Mouse (Mus musculus): Measurements from ENCODE around the gene Kcnq1. TPM values are rescaled to one million over a fixed set of nuclear protein-coding genes. Genes with fewer than 3 reads are reported as not detected.

Kcnq1 gene
- polyA plus RNA-seq (2012; rRNA removed): 26.7 and 28.2 TPM in 2 replicates

- H3K4me3 ChIP-seq (replicated peaks; ENCODE audit: extremely low read depth, low read depth, low read length): peak within 1 kb of the TSS; percentile 58
- WGBS: 81% methylated on average over 4 of the region's 4 CpGs
- peaks cover 23% of the 10 kb centered on the region for H3K4me1 ChIP-seq (ENCODE audit: control insufficient read depth, insufficient read depth, low read length)
- DNase-seq: no peak
- TF ChIP-seq CTCF (IDR thresholded peaks at IDR 0.05; ENCODE audit: insufficient read depth, low read length) (no peak), POLR2A (IDR thresholded peaks at IDR 0.05; ENCODE audit: borderline replicate concordance, extremely low read depth, low read depth, low read length) (no peak)
Observed at GRCm38 (mm10) chr7:143106062-143106461, at the start of gene Kcnq1. Gene Kcnq1 (plus strand): TSS chr7:143106362.

- Histone ChIP-seq H3K4me3 (replicated peaks; ENCODE audit: extremely low read depth, low read depth, low read length) (no peak overlapping the region), H3K4me1 (ENCODE audit: control insufficient read depth, insufficient read depth, low read length) (peaks cover 38% of the 10 kb centered on the region)
- DNase-seq: no peak
- 65% methylated on average over 5 of the region's 5 CpGs for WGBS
- TF ChIP-seq POLR2A (IDR thresholded peaks at IDR 0.05; ENCODE audit: borderline replicate concordance, extremely low read depth, low read depth, low read length): no peak
- TF ChIP-seq CTCF (IDR thresholded peaks at IDR 0.05; ENCODE audit: insufficient read depth, low read length): no peak
Observed at GRCm38 (mm10) chr7:143057023-143057422, 49.1 kb upstream of the Kcnq1 start.

- Histone ChIP-seq H3K4me3 (replicated peaks; ENCODE audit: extremely low read depth, low read depth, low read length) (no peak overlapping the region), H3K4me1 (ENCODE audit: control insufficient read depth, insufficient read depth, low read length) (peaks cover 38% of the 10 kb centered on the region)
- DNase-seq: no peak
- 49% methylated on average over 9 of the region's 9 CpGs for WGBS
- TF ChIP-seq POLR2A (IDR thresholded peaks at IDR 0.05; ENCODE audit: borderline replicate concordance, extremely low read depth, low read depth, low read length) (no peak), CTCF (IDR thresholded peaks at IDR 0.05; ENCODE audit: insufficient read depth, low read length) (no peak)
Observed at GRCm38 (mm10) chr7:143057667-143058220, 48.4 kb upstream of the Kcnq1 start.

- WGBS: 30% methylated on average over 5 of the region's 5 CpGs
- DNase-seq: no peak
- no peak overlapping the region for H3K4me3 ChIP-seq (replicated peaks; ENCODE audit: extremely low read depth, low read depth, low read length)
- TF ChIP-seq POLR2A (IDR thresholded peaks at IDR 0.05; ENCODE audit: borderline replicate concordance, extremely low read depth, low read depth, low read length) (no peak), CTCF (IDR thresholded peaks at IDR 0.05; ENCODE audit: insufficient read depth, low read length) (no peak)
- peaks cover 38% of the 10 kb centered on the region for H3K4me1 ChIP-seq (ENCODE audit: control insufficient read depth, insufficient read depth, low read length)
Observed at GRCm38 (mm10) chr7:143058221-143058697, 47.9 kb upstream of the Kcnq1 start.

GRCm38 (mm10) chr7:143059202-143059870 is 46.8 kb upstream of the Kcnq1 start:
- H3K4me3 ChIP-seq (replicated peaks; ENCODE audit: extremely low read depth, low read depth, low read length): no peak overlapping the region
- peaks cover 33% of the 10 kb centered on the region for H3K4me1 ChIP-seq (ENCODE audit: control insufficient read depth, insufficient read depth, low read length)
- no peak for DNase-seq
- TF ChIP-seq CTCF (IDR thresholded peaks at IDR 0.05; ENCODE audit: insufficient read depth, low read length) (no peak), POLR2A (IDR thresholded peaks at IDR 0.05; ENCODE audit: borderline replicate concordance, extremely low read depth, low read depth, low read length) (no peak)
- 20% methylated on average over 5 of the region's 5 CpGs for whole genome bisulfite sequencing

- DNase-seq: no peak
- WGBS: 40% methylated on average over 2 of the region's 2 CpGs
- Histone ChIP-seq H3K4me1 (ENCODE audit: control insufficient read depth, insufficient read depth, low read length) (peaks cover 17% of the 10 kb centered on the region), H3K4me3 (replicated peaks; ENCODE audit: extremely low read depth, low read depth, low read length) (no peak overlapping the region)
- TF ChIP-seq POLR2A (IDR thresholded peaks at IDR 0.05; ENCODE audit: borderline replicate concordance, extremely low read depth, low read depth, low read length) (no peak), CTCF (IDR thresholded peaks at IDR 0.05; ENCODE audit: insufficient read depth, low read length) (no peak)
Observed at GRCm38 (mm10) chr7:143062704-143063103, 43.5 kb upstream of the Kcnq1 start.

- peaks cover 6% of the 10 kb centered on the region for H3K4me1 ChIP-seq (ENCODE audit: control insufficient read depth, insufficient read depth, low read length)
- TF ChIP-seq POLR2A (IDR thresholded peaks at IDR 0.05; ENCODE audit: borderline replicate concordance, extremely low read depth, low read depth, low read length): no peak
- TF ChIP-seq CTCF (IDR thresholded peaks at IDR 0.05; ENCODE audit: insufficient read depth, low read length): no peak
- DNase-seq: no peak
- H3K4me3 ChIP-seq (replicated peaks; ENCODE audit: extremely low read depth, low read depth, low read length): no peak overlapping the region
- WGBS: 75% methylated on average over 6 of the region's 6 CpGs
Observed at GRCm38 (mm10) chr7:143064226-143064625, 41.9 kb upstream of the Kcnq1 start.

- DNase-seq: no peak
- H3K4me3 ChIP-seq (replicated peaks; ENCODE audit: extremely low read depth, low read depth, low read length): no peak overlapping the region
- peaks cover 11% of the 10 kb centered on the region for H3K4me1 ChIP-seq (ENCODE audit: control insufficient read depth, insufficient read depth, low read length)
- WGBS: 95% methylated on average over 2 of the region's 2 CpGs
- TF ChIP-seq POLR2A (IDR thresholded peaks at IDR 0.05; ENCODE audit: borderline replicate concordance, extremely low read depth, low read depth, low read length): no peak
- TF ChIP-seq CTCF (IDR thresholded peaks at IDR 0.05; ENCODE audit: insufficient read depth, low read length): no peak
Observed at GRCm38 (mm10) chr7:143065692-143066091, 40.5 kb upstream of the Kcnq1 start.

GRCm38 (mm10) chr7:143067469-143067868 is 38.7 kb upstream of the Kcnq1 start:
- WGBS: 64% methylated on average over 2 of the region's 2 CpGs
- DNase-seq: no peak
- Histone ChIP-seq H3K4me3 (replicated peaks; ENCODE audit: extremely low read depth, low read depth, low read length) (no peak overlapping the region), H3K4me1 (ENCODE audit: control insufficient read depth, insufficient read depth, low read length) (peaks cover 11% of the 10 kb centered on the region)
- TF ChIP-seq CTCF (IDR thresholded peaks at IDR 0.05; ENCODE audit: insufficient read depth, low read length): no peak
- TF ChIP-seq POLR2A (IDR thresholded peaks at IDR 0.05; ENCODE audit: borderline replicate concordance, extremely low read depth, low read depth, low read length): no peak

- TF ChIP-seq CTCF (IDR thresholded peaks at IDR 0.05; ENCODE audit: insufficient read depth, low read length): no peak
- no peak overlapping the region for H3K4me3 ChIP-seq (replicated peaks; ENCODE audit: extremely low read depth, low read depth, low read length)
- peaks cover 11% of the 10 kb centered on the region for H3K4me1 ChIP-seq (ENCODE audit: control insufficient read depth, insufficient read depth, low read length)
- 75% methylated on average over 3 of the region's 3 CpGs for WGBS
- no peak for DNase-seq
Observed at GRCm38 (mm10) chr7:143067897-143068296, 38.3 kb upstream of the Kcnq1 start.
